Mouse (Mus musculus) lung, postnatal 14 days (tissue): ENCODE measurements around the gene Scd4.
"Not testable (repeated sequence)": the region's sequence is repeated elsewhere in the genome, so short reads cannot be mapped to it uniquely, and the experiment has no call there.

Experiments
- DNase-seq: peaks from one replicate; pipeline ENCODE4 v3.0.0; 2021

Gene Scd4

DNA sequence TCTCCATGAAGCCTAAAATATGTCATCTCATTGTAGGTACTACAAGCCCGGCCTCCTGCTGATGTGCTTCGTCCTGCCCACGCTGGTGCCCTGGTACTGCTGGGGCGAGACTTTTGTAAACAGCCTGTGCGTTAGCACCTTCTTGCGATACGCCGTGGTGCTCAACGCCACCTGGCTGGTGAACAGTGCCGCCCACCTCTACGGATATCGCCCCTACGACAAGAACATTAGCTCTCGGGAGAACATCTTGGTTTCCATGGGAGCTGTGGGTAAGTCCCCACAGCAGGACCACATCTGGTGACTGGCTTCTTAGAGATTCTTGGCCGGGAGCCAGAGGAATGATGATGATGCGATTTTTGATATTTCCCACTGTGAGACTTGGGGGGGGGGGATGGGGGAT lies 31.7 kb upstream of the Scd4 start:
- peak; percentile 70 for DNase-seq

DNA sequence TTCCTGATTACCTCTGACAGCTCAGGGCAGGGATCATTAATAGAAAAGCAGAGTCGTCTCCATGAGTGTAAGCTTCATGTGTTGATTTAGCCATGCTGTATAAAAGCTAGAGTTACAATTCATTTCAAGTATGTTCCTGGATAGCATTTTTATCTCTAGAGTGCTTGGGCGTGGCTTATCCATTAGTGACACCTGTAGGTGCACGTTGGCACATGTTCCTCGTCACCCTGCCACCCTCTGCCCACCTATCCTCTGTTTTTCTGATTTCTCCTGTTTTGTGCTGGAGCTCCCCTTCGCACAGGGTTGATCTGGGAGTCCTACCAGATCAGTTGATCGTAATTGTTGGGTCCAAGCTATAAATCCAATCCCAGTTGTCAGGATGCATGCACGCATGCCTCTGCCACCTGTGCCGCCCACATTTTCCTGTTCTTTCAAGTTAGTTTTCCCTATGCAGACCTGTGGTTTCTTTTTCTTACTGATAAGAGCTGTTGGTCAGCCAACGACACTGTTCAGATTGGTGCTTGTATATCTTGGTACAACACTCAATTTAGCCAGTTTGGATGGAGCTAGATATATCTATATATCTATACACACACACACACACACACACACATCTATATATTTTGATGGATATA lies 31.1 kb upstream of the Scd4 start:
- DNase-seq: no peak

DNA sequence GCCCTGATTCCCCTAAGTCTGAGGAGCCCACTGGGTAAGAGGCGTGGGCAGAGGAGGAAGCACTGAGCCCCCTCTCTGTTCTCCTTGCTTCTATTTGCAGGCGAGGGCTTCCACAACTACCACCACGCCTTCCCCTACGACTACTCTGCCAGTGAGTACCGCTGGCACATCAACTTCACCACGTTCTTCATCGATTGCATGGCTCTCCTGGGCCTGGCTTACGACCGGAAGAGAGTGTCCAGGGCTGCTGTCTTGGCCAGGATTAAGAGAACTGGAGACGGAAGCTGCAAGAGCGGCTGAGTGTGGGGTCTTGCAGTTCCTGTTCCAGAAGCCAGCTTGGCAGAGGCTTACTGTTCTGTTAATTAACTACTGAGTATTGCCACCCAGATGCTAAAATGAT lies 30.0 kb upstream of the Scd4 start:
- DNase-seq: no peak

DNA sequence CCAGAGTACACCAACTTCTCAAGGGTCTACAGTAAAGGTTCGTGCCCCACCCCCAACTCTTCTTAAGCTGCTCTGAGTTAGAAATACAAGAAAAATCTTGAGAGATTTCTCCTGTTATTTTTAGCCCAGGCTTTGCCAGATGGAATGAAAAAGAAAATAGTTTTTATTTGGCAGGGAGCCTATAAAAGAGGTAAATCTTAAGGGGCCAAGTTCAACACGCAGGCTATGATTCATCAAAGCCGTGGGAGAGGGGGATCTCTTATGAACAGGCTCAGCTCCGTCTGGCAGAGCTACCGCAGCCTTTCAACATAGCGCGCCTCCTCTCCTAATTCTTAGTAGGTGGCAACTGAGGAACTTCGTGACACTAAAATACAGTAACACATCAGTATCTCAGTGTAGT lies 29.4 kb upstream of the Scd4 start:
- DNase-seq: no peak

DNA sequence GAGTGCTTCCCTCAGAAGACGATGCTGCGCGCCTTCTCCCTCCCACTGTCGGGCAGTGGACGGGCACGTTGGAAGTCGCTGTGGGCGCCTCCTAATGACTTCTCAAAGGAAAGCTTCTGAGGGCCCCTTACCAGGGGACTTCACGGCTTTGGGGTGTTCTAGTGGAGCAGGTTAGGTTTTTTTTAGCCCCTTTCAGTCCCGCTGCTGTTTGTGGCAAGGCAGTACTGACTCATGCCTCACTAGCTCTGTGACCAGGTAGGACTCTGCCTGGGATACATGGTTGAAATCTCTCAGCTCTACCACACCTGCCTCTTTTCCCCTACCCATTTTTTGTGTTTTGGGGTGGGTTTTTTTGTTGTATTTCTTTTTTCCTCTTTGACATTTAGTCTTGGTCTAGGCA lies 28.5 kb upstream of the Scd4 start:
- DNase-seq: no peak

DNA sequence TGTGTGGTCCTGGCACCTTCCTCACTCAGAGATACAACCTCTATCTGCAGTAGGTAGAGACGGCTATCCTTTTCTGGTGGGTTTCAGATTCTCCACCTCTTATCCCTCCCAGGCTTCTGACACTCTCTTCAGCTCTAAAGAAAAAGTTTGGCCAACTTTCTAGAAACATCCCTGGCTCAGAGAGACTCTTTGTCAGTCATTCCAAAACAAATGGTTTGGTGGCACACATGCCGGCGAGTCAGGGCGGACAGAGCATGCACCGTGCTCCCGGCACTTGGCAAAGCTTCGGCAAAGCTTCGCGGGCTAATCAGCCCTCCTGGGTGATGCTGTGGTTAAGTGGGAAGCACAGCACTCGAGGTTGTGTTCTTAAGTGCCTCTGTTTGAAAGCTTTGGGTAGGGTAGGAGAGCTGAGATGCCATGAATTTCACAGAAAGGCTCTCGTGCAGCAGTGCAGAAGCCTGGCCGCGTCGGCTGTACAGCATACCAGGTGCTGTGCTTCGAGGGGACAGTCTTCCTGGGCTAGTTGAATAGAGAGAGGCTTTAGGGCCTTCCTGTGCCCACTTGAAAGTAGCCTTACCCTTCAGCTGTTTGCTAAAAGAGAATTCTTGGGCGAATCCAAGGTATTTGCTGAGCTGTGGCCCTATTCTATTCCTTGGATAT lies 27.9 kb upstream of the Scd4 start:
- DNase-seq: no peak

DNA sequence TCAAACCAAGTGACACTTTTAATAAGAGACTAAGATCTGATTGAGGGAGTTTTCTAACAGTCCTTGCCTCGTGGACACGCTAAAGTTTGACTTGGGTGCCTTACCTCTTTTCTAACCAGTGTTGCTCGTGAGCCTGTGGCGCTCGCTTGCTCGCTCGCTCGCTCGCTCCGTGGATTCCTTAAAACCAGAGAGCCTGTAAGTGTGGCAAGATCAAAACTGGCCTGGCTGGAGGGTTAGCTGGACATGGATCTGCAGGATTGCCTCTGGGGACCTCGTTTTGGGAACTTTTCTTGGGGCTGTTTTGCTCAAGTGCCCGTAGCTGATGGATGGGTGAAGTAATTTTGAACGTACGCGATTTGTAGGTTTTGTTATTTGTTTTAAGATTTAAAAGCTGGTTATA lies 27.2 kb upstream of the Scd4 start:
- no peak for DNase-seq

DNA sequence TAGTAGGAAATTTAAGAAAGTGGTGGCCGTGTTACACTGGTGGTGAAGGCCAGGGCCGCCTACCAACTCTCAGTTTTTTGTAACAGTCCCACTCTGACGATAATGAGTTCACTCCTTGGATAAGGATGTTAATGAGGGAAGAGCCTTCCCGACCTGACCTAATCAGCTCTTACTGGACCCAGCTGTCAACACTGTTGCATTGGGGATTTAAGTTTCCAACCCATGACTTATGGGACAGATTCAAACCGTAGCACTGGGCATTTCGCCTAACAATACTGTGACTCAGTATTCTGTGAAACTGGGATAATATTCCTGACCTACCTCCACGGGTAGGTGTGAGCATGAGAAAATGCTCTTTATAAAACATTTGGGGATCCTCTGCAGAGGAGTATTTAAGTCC lies 26.7 kb upstream of the Scd4 start:
- DNase-seq: no peak

DNA sequence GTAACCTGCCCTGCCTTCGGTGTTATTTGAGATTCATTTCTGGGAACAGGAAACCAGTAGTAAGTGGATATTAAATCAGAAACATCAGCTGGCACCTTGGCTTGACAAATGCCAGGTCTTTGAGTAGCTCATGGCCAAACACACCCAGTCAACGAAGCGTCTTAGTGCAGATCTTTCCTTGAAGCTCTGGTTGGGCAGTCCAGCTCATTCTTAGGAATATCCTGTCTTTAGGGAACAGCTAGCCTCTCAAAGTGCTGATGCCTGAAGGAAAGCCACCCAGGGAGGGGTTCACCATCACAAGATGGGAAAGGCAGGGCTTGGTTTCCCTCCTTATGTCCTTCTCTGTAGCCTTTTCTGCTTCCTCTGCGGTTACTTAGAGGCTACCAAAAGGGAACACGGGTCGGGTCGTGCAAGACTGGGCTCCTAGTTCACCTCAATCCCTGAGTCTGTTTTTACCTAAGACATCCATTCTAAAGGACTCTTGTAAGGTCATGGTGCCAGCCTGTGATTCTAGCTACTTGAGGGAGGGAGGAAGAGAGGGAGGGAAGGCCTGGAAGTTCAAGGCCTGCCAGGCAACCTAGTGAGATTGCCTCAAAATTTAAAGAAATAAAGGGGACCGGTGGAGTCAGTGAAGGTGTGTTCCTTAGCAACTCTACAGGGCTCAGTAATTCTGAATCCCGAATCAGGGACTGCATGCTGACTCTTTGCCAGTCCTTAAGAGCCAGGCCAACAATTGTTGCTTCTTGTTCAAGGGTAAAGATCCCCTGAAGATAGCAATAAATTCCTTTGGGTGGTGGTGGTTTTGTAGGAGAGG lies 25.6 kb upstream of the Scd4 start:
- DNase-seq: no peak

DNA sequence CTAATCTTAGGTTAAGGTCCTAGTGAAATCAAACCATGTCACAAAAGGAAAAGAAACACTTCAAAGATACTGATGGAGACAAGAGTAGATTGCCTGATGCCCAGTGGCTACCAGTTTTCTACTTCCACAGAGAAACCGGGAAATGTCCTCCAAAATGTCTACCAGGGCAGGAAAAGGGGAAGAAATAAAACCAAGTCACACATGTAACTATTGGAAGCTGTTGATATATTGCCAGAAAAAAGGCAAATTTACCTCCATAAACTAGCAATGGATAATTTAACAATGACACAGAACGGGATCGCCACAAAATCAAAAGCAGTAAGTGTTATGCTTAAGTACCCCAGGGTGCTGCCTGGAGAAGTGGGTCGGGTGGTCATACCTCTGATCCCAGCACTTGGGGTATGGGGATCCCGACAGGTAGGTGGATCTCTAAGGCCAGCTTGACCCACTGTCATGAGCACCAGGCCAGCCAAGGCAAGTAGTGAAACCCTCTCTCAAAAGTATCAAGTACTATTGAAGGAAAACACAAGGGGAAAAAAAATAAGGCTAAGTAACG lies 24.9 kb upstream of the Scd4 start:
- no peak for DNase-seq

DNA sequence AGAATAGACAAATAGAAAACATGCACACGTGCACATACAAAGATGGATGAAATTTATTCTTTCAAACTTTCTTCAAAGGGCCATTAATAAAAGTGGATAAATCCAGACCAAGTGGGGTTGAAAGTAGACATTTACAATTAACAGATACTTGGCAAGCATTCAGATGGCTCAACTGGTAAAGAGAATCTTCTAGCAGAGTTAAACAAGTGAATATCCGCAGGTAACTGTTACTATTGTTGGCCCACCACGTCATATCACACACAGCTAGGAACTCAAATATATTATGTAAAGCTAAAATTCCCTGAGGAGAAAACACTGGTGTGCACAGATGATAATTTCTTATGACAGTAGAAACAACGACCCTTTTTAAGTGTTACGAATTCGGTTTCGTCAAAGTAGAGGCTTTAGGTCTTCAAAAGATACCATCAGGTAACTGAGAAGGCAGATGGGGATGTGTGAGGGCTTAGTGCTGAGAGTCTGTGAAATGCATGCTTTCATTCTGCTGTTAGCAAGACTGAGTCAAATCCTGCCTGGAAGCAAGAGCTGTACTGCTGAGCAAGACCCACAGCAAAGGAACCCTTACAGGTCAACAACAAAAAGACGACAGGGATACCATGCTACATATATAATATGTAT lies 24.2 kb upstream of the Scd4 start:
- DNase-seq: no peak

DNA sequence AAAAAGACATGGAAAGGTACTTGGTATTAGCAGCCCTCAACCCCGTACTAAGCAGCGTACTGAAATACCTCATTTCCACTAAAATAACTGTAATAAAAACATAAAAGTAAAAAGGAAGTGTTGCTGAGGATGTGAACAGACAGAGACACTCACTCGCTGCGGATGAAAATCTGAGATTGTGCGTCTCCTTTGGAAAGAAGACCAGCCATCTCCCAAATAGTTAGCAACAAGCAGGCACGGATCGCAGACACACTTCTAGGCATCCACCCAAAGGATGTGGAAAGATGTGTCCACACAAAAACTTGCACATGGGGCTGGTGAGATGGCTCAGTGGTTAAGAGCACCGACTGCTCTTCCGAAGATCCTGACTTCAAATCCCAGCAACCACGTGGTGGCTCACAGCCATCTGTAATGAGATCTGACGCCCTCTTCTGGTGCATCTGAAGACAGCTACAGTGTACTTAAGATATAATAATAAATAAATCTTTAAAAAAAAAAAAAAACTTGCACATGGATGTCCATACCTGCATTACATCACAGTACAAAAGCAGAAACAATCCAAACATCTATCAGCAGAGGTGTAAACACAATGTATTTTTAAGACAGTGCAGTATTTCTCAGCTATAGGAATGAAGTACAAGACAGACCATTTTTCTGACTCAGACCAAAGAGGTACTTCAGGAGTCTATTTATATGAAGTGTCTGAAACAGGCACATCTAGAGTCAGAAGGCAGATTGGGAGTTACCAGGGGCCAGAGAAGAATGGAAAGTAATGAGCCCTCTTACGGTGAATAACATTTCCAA lies 23.3 kb upstream of the Scd4 start:
- DNase-seq: no peak

DNA sequence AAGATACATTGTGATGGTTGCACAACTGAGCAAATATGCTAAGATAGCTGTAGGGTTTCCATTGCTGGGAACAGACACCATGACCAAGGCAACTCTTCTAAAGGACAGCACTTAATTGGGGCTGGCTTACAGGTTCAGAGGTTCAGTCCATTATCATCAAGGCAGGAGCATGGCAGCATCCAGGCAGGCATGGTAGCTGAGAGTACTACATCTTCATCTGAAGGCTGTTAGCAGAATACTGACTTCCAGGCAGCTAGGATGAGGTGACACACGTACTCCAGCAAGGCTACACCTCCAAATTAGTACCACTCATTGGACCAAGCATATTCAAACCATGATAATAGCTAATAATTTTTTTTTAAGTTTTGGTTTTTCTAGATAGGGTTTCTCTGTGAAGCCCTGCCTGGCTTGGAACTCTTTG lies 22.7 kb upstream of the Scd4 start:
- DNase-seq: not testable (repeated sequence)

DNA sequence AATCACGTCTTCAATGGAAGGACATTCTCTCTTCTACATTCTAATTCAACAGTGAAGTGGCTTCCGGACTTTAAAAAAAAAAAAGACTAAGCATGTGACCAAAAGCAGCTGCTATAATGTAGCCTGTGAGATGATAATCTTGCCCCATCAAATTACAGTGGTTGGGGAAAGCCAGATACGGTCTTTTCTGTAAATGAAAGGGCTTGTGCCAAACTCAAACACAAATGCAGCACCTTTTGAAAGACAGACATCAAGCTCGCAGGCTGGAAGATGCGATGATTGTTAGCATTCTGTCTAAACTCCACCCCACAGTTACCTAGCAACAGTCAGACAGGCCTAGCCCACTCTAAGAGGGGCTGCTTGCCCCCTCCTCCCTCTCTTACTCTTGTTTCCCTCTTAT lies 22.1 kb upstream of the Scd4 start:
- DNase-seq: no peak

DNA sequence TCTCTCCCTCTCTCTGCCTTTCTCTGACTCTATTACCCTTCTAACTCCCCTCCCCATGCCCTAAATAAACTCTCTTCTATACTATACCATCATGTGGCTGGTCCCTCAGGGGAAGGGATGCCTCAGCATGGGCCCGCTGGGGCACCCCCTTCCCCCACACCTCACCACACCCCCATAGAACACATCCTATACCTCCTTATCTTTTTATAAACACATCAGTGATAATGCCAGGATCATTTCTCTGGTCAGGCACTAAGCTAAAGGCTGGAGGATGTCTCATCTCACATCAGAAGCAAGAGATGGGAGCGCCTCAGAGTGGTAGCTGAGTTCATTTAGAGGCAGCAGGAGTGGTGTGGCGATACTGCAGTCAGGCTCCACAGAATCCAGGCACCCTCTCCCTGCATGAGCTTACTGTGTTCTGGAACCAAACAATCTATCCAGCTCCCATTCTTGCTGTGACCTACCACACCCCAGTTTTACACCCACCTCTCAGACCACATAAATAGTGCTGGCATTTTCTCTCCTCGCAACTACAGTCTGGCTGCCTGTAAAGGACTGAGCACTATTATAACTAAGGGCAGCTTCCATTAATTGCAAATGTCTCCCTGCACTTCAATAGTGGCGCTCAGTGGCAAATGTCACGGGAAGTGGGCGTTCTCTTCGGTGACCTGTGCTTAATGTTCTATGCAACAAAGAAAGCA lies 21.4 kb upstream of the Scd4 start:
- DNase-seq: no peak

DNA sequence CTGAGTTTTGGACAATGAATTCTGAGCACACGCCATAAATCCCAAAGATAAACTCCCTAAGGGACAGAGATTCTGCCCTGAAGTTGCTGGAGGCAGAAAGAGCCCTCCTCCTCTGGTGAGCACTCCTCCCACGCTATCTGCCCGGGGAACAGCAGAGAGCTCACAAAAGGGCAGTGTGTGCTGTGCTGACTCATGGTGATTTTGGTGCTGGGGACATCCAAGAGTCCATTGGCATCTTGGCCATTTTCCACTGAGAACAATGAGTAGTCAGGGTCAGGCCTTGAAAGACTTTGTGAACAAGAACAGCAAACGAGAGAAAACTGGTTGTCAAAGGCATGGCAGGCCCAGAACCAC lies 20.9 kb upstream of the Scd4 start:
- no peak for DNase-seq

DNA sequence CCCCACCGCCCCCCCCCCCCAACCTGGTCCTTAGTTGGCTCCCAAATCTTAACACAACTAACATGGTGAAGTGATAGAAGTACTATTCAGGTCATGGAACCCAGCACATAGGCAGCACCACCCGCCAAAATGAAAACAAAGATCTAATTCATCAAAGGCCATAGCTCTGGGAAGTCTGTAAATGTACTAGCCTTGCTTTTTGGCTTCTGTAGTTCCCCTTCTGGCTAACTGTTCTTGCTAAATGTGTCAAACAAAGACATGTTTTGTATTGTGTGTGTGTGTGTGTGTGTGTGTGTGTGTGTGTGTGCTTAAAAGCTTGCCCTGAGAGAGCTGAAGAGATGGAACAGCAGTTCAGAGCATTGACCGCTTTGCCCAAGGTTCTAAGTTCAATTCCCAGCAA lies 19.8 kb upstream of the Scd4 start:
- DNase-seq: no peak

DNA sequence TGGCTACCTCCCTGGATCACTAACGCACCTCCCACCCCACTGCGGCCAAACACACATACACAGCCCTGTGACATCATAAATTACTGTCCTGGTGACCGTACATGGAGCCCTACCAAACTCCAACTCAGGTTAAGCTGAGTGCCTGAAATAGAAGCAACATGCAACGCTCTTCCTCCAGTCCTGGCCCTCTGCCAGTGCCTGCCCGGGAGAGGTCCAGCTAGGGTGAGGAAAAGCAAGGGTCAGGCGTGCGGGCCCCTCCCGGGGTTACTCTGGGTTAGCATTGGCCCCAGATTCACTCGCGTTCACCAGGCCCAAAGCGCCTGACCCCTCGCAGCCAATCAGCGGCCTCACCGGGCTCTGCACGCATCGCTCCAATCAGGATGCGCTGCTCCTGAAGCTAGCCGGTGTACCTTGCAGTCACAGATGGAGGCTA lies 18.5 kb upstream of the Scd4 start:
- DNase-seq: peak; percentile 76

DNA sequence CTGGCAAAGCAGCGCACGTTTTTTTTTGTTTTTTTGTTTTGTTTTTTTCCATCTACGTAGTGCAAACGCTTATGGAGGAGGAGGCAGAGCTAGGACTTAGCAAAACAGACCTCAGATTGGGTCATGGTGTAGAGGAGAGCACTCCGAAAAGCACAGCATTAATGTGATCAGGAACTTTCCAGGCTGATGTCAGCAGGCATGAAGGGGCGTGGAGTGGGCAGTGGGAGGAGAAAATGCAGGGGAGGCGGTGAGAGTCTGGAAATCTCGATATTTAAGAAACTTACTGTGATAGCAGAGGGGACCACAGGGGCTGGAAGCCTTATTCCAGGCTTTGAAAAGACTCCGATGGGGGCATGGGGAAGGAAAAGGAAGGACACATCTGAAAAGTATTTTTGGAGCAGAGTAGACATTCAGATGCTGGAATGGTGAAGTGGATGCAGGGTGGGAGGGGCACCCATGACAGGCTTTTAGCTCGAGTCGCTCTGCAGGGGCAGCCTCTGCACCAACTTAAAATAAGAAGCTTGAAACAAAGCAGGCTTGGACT lies 17.9 kb upstream of the Scd4 start:
- DNase-seq: no peak

DNA sequence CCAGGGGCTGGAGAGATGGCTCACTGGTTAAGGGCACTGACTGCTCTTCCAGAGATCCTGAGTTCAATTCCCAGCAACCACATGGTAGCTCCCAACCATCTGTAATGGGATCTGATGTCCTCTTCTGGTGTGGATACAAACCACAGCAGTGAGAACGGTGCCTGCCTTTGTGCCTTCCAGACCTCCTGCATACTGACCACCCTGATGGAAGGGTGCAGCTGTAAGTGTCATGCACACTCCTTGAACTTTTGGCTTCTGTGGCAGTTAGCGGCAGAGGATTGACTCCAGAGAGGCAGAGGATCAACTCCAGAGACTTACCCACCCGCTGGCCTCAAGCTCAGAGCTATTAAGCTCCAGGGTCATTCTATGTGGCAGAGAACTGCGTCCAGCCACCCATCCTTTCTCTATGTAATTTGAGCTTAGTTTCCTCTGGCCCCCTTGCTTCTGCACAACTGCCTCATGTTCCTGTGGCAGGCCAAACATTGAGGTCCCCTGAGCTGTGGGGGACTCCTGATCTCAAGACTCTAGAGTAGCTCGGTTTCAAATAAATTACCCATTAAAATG lies 16.1 kb upstream of the Scd4 start:
- DNase-seq: no peak

DNA sequence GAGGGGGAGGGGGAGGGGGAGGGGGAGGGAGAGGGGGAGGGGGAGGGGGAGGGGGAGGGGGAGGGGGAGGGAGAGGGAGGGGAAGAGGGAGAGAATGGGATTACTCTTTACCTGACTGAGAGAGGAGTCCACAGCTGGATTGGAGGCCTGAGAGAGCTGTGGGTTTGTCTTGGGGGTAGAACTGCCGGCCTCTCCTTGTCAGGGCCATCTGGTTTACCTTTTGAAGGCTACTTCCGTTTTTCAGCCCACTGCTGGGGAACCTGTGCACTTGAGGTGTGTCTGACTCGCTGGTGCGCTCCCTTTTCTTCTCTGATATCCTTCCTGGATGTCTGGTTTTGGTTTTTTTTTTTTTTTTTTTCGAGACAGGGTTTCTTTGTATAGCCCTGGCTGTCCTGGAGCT lies 15.5 kb upstream of the Scd4 start:
- no peak for DNase-seq
